Mouse (Mus musculus) neural tube, embryonic 15.5 days (tissue): ENCODE data around the gene Rassf3. TPM values are rescaled to one million over a fixed set of nuclear protein-coding genes. Genes with fewer than 3 reads are reported as not detected.

Experiments
- ATAC-seq: fragments of 200-750 bp; cut with Nextera tagmentation; 2 replicates; pipeline ENCODE4 v1.8.0; 2017; ENCODE audit warnings: mild to moderate bottlenecking, moderate TSS enrichment, moderate library complexity; ENCODE audit not compliant: low FRiP score
- H3K27ac ChIP-seq: fragments of 300-500 bp; sonication (generic); replicated peaks from 2 replicates; pipeline ENCODE4 v1.5.1; 2015; ENCODE audit warnings: mild to moderate bottlenecking, inconsistent platforms
- H3K27me3 ChIP-seq: fragments of 300-500 bp; sonication (generic); replicated peaks from 2 replicates; pipeline ENCODE4 v1.6.1; 2015; ENCODE audit warnings: inconsistent platforms
- H3K36me3 ChIP-seq: fragments of 300-500 bp; sonication (generic); 2 replicates; pipeline ENCODE4 v1.6.1; 2015; ENCODE audit warnings: inconsistent platforms
- H3K4me1 ChIP-seq: fragments of 300-500 bp; sonication (generic); 2 replicates; pipeline ENCODE4 v1.6.1; 2015; ENCODE audit warnings: inconsistent platforms
- H3K4me2 ChIP-seq: fragments of 300-500 bp; sonication (generic); 2 replicates; pipeline ENCODE4 v1.6.1; 2015; ENCODE audit warnings: inconsistent platforms, mild to moderate bottlenecking, moderate library complexity
- H3K4me3 ChIP-seq: fragments of 300-500 bp; sonication (generic); replicated peaks from 2 replicates; pipeline ENCODE4 v1.5.1; 2015; ENCODE audit warnings: mild to moderate bottlenecking, inconsistent platforms
- H3K9ac ChIP-seq: fragments of 300-500 bp; sonication (generic); replicated peaks from 2 replicates; pipeline ENCODE4 v1.6.1; 2015; ENCODE audit warnings: mild to moderate bottlenecking, inconsistent platforms
- H3K9me3 ChIP-seq: fragments of 300-500 bp; sonication (generic); replicated peaks from 2 replicates; pipeline ENCODE4 v1.6.1; 2016; ENCODE audit warnings: inconsistent platforms
- WGBS: fragments of 180-500 bp; shearing (Covaris S2); methylation state at CpG from one replicate; pipeline ENCODE4 v1.1.7; 2015; ENCODE audit warnings: mixed read lengths; 5-methylcytosine and 5-hydroxymethylcytosine counted together
- polyA plus RNA-seq: library from polyadenylated mRNA; unstranded; fragments of >200 nt; fragmentation: Nextera tagmentation; extraction: Ambion mirVana; gene quantifications from 2 replicates; pipeline ENCODE4 v1.2.1, GENCODE M21; 2015

Gene Rassf3
- polyA plus RNA-seq, 1 experiment from 2014 or later: 6.7 TPM

DNA sequence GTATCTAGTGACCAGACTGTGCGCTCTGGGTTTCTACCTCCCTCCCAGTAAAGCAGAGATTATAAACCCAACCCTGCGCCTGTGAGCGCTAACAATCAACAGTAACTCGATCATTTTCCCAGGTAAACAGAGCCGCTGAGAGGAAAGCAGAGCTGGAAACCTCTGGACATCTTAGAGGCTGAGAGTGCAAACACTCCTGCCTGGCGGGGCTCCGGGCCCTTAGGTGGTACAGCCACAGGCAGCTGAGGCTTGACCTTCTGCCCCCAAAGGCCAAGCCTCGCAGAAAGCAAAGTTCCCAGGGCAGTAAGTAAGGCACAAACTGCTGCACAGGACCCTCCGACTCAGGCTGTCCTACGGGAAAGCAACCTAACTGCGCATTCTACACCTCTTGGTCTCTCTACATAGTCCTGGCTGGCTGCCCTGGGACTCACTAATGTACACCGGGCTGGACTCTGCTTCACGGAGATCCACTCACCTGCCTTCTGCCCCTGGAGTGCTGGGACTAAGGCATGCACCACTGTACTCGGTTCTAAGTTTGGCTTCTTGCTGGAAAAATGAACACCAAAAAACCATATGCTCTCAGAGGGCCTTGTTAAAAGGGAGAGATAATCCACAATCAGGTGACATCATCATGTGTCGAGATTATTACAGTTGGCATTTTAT is 41.6 kb downstream of the Rassf3 start:
- no peak for ATAC-seq
- 88% methylated on average over 15 of the region's 15 CpGs for WGBS
- H3K27ac ChIP-seq: no peak overlapping the region
- no peaks in the 10 kb centered on the region for H3K36me3 ChIP-seq
- no peak overlapping the region for H3K4me2 ChIP-seq
- no peak overlapping the region for H3K9ac ChIP-seq
- H3K9me3 ChIP-seq: no peaks in the 10 kb centered on the region
- no peak overlapping the region for H3K4me3 ChIP-seq
- H3K4me1 ChIP-seq: peaks cover 46% of the 10 kb centered on the region
- H3K27me3 ChIP-seq: no peaks in the 10 kb centered on the region

DNA sequence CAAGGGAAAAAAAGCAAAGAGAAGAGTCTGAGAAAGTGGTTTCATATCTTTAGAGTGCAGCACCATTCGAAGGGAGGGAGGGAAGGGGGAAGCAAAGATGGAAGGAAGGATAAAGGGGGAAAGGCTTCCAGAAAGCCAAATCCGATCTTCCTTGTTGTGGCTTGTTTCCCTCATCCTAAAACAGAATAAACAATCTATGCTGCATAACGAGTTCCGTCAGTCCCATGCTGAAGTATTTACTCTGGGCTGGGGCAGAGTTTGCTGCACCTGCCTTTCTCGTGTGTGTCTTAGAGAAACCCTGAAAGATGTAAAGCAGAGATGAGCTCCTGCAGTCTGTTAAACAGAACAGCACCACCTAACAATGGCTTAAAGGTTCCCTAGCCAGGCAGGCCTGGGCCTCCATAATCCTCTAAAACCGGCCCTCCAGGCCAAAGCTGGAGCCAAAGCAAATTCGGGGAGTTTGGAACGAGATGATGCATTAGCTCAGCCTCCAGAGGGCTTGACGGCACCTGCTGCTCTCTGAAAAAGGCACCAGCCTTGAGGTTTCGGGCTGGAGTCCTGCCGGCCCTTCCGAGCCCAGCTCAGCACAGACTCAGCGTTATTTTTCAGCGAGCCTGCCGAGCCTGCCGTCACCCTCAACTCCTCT is 43.4 kb downstream of the Rassf3 start:
- 43% methylated on average over 16 of the region's 16 CpGs for WGBS
- peak overlapping the region; percentile 65 for H3K27ac ChIP-seq

DNA sequence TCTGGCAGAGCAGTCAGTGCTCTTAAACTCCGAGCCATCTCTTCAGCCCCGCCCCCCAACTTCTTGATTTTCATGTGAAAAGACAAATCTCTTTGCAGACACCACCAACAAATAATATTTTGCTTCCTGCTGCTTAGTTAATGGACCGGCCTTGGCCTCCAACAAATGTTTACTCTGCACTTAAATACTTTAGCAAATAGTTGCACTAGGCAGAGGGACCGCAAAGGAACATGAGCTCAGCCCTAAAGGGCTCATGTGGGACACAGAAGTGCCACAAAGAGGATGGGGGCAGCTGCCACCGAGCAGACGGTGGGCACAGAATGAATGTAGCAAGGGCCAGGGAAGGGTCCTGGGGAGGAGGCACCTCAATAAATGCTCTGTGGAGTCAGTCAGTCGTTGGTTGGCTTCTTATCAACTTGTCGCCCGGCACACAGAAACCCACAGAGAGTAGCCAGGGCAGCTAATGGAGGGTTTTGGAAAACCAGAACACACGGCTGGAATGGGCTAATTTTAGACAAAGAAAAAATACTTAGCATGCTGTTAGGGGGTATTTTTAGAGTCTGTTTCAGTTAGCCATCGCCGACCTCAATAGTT is 44.0 kb downstream of the Rassf3 start:
- H3K27ac ChIP-seq: peak overlapping the region; percentile 65
- H3K9ac ChIP-seq: no peak overlapping the region
- no peak for ATAC-seq

More for the DNA sequence above, 43.4 kb downstream of the Rassf3 start:
- Histone ChIP-seq H3K27me3 (no peaks in the 10 kb centered on the region), H3K4me1 (peaks cover 59% of the 10 kb centered on the region), H3K9me3 (no peaks in the 10 kb centered on the region), H3K4me3 (no peak overlapping the region), H3K9ac (no peak overlapping the region), H3K36me3 (no peaks in the 10 kb centered on the region), H3K4me2 (peak overlapping the region; percentile 3; the same call in 1 of the 2 replicates)
- ATAC-seq: no peak

DNA sequence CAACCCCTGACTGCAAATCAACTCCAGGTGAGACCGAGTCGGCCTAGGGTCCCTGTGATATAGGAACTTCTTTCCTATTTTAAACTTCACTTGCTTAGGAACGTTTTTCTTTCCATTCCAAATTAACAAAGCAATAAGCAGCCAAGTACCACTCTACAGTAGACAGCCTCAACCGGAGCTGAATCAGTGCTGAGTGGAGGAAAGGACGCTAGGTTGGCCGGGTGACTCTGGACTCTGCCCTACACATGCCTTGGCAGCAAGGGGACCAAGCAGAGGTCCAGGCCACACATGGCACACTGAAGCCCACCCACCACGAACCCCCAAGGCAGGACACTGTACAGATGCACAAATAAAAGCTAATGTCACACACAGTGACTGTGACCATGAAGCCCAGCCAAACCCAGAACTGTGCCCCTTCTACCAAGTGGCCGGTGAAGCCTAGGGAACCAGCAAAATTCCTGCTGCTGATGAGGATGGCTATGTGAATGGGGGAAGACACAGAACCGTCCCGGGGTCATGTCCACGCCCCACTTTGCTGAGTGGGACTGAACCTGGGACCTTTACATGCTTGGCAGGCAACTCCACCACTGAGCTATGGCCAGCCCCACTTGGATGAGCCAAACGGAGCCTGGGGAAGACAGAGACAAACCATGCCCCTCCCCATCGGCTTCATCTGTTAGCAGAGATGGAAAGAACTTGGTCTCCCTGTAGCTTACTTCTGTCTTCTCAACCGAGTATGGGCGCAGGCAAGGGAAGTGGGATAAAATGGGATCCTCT is 45.2 kb downstream of the Rassf3 start:
- Histone ChIP-seq H3K9ac (no peak overlapping the region), H3K4me3 (no peak overlapping the region), H3K4me1 (peaks cover 60% of the 10 kb centered on the region), H3K27me3 (no peaks in the 10 kb centered on the region), H3K36me3 (no peaks in the 10 kb centered on the region), H3K27ac (peak overlapping the region; percentile 72; the same call in 1 of the 2 replicates), H3K9me3 (no peaks in the 10 kb centered on the region), H3K4me2 (no peak overlapping the region)
- WGBS: 82% methylated on average over 15 of the region's 15 CpGs
- ATAC-seq: no peak

More for the DNA sequence above, 44.0 kb downstream of the Rassf3 start:
- no peaks in the 10 kb centered on the region for H3K9me3 ChIP-seq
- peaks cover 60% of the 10 kb centered on the region for H3K4me1 ChIP-seq
- no peak overlapping the region for H3K4me3 ChIP-seq
- 0 out of 2 replicates have a peak overlapping the region, but pooled peaks have one; percentile 3 for H3K4me2 ChIP-seq
- WGBS: 44% methylated on average over 12 of the region's 12 CpGs
- H3K36me3 ChIP-seq: no peaks in the 10 kb centered on the region
- H3K27me3 ChIP-seq: no peaks in the 10 kb centered on the region

DNA sequence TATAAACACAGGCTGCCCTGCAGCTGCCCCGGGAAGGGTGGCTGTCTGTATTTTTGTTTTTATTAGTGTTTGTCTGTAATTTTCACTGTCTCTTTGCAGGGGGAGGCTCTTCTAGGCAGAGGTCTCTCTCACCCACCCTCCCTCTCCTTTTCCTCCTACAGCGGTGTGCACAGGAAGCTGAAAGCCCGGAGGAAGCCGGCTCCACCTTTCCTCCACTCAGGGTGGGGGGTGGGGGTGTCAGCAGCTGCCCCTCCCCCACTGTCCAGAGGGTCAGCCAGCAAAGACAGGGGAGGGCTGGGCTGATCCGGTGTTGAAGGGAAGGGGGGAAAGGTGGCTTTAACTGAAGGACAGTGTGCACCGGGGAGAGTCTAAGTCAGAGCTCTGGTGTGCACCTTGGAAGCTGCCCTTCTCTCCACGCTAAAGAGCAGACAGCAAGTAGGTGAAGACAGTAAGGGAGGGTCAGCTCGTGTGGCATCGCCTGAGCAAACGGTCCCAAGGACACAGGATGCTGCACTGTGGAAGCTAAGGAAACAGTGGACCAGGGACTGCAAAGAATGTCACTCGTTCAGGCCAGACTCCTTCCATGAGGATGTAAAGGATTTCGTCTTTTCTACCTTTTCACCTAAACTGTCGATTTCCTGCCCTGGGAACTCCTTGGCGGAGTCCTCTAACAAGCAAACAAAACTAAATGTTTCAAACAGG is 46.0 kb downstream of the Rassf3 start:
- Histone ChIP-seq H3K27me3 (no peaks in the 10 kb centered on the region), H3K36me3 (no peaks in the 10 kb centered on the region), H3K9ac (peak overlapping the region; percentile 17; the same call in 1 of the 2 replicates), H3K27ac (peak overlapping the region; percentile 72), H3K4me2 (peak overlapping the region; percentile 33), H3K9me3 (no peaks in the 10 kb centered on the region), H3K4me3 (no peak overlapping the region), H3K4me1 (peaks cover 61% of the 10 kb centered on the region)
- WGBS: 35% methylated on average over 14 of the region's 14 CpGs
- ATAC-seq: no peak

DNA sequence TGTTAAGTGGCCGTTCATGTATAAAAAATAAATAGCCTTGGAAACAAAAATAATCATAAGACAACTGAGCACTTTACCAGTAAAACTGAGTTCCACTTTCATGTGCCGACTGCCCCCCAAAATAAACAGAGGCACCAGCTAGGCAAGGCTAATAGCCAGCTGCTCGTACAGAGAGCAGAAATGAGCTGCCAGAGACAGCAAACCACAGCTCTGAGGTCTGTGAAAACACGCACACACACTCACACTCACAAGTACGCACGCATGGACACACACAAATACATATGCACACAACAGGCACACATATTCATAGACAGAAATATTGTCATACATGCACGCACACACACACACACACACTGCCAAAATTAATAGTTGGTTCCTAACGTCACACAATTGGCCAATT is 46.6 kb downstream of the Rassf3 start:
- Histone ChIP-seq H3K27ac (peak overlapping the region; percentile 72), H3K9me3 (no peaks in the 10 kb centered on the region), H3K4me3 (no peak overlapping the region), H3K36me3 (no peaks in the 10 kb centered on the region), H3K9ac (0 out of 2 replicates have a peak overlapping the region, but pooled peaks have one; percentile 17), H3K27me3 (no peaks in the 10 kb centered on the region), H3K4me2 (peak overlapping the region; percentile 33; the same call in 1 of the 2 replicates), H3K4me1 (peaks cover 61% of the 10 kb centered on the region)
- ATAC-seq: no peak
- 58% methylated on average over 8 of the region's 8 CpGs for WGBS

DNA sequence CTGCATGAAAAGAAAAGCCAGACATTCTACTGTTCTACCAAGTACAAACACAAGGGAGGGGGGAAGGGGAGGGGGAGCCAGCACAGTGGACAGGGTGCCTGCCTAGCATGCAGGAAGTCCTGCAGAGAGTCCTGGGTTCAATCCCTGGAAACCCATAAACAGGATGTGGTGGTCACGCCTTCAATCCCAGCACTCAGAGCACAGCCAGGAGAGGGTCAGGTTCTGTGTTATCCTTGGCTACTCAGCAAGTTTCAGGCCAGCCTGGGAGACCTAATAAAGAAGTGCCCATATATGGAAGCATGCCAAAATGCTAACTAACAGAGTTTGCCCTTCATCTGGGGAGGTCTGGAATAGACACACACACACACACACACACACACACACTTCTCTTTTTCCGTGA is 47.1 kb downstream of the Rassf3 start:
- Histone ChIP-seq H3K27me3 (no peaks in the 10 kb centered on the region), H3K4me3 (no peak overlapping the region), H3K27ac (peak overlapping the region; percentile 72; the same call in 1 of the 2 replicates), H3K9ac (no peak overlapping the region), H3K9me3 (no peaks in the 10 kb centered on the region), H3K4me1 (peaks cover 65% of the 10 kb centered on the region), H3K36me3 (no peaks in the 10 kb centered on the region), H3K4me2 (no peak overlapping the region)
- peak; percentile 26; the same call in 1 of the 2 replicates for ATAC-seq
- 37% methylated on average over 2 of the region's 2 CpGs for WGBS

DNA sequence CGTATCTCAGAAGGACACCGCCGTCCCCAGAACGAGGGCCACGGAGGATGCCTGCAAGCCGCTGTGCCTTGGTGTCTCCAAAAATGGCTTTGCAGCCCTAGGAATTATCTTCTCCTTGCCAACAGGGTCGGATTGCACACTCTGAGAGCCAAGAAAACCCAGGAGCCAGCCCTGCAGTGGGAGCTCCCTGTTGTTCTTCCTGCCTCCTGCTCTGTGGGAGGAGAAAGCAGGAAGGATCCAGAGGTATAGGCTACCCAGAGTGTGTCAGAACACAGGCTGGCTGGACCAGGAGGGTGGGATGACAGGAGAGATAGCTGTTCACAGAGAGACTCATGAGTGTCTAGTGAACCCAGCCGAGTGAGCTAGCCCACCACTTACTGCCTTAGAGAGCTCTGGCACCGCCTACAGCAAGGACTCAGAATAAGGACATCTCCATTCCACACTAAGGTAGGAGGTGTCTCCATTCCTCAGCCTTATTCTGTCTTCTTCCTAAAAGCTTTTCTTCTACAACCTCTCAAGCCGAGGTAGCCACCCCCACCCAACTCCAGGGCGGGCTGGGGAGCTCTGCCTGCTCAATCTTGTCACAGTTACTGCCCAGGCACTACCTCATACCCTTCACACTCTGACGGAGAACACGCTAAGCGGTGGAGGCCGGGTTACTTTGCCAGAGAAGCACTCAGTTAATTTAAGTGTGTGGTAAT is 48.0 kb downstream of the Rassf3 start:
- Histone ChIP-seq H3K4me3 (no peak overlapping the region), H3K9me3 (no peaks in the 10 kb centered on the region), H3K27me3 (no peaks in the 10 kb centered on the region), H3K4me2 (no peak overlapping the region), H3K36me3 (no peaks in the 10 kb centered on the region), H3K4me1 (peaks cover 70% of the 10 kb centered on the region), H3K27ac (peak overlapping the region; percentile 72; the same call in 1 of the 2 replicates), H3K9ac (no peak overlapping the region)
- WGBS: 86% methylated on average over 15 of the region's 15 CpGs
- no peak for ATAC-seq

DNA sequence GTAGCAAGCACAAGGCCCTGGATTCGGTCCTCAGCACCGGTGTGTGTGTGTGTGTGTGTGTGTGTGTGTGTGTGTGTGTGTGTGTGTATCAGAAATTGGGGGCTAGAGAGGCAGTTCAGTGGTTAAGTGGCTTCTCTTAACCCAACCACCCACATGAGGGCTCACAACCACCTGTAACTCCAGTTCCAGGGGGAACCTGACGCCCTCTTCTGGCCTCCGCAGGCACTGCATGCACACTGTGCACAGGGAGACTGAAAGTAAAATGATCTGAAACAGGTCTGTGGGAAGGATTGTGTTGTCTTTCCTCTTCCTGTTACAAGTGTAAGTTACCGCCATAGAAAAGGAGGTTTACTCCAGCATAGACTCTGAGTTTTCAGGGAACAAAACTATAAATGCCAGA is 49.0 kb downstream of the Rassf3 start:
- ATAC-seq: no peak
- no peaks in the 10 kb centered on the region for H3K27me3 ChIP-seq
- no peak overlapping the region for H3K9ac ChIP-seq
- H3K27ac ChIP-seq: peak overlapping the region; percentile 28
- WGBS: 67% methylated on average over 5 of the region's 5 CpGs
- no peak overlapping the region for H3K4me2 ChIP-seq
- H3K4me1 ChIP-seq: peaks cover 63% of the 10 kb centered on the region
- H3K9me3 ChIP-seq: no peaks in the 10 kb centered on the region
- H3K4me3 ChIP-seq: no peak overlapping the region
- H3K36me3 ChIP-seq: no peaks in the 10 kb centered on the region

DNA sequence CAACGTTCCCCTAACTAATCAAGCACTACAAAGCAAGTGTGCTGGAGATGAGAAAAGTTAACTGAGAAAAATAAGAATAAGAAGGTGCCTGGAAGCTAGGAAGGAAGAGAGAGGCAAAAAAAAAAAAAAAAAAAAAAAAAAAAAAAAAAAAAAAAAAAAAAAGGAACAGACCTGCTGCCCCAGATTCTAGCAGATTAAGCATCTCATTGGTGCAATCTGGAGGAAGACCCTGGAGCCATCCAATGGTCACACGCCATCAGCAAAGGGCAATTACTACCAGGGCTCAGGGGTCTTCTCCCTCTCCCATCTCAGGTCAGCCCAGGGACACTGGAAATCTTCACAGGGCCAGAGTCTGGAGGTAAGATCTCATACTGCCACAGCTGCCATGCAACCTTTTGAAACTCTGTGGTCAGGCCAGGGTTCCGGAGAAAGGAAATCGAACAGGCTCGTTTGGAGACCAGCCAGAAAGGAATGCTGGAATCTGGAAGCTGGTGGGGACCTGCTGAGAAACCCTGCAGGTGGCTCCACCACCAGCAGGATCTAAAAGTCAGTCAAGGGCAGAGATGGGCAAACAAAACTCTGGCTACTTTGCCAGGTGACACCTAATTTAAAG is 49.6 kb downstream of the Rassf3 start:
- H3K4me1 ChIP-seq: peaks cover 57% of the 10 kb centered on the region
- no peaks in the 10 kb centered on the region for H3K9me3 ChIP-seq
- no peak overlapping the region for H3K4me2 ChIP-seq
- WGBS: 36% methylated on average over 5 of the region's 5 CpGs
- H3K27me3 ChIP-seq: no peaks in the 10 kb centered on the region
- H3K9ac ChIP-seq: no peak overlapping the region
- no peaks in the 10 kb centered on the region for H3K36me3 ChIP-seq
- ATAC-seq: no peak
- no peak overlapping the region for H3K4me3 ChIP-seq
- H3K27ac ChIP-seq: 0 out of 2 replicates have a peak overlapping the region, but pooled peaks have one; percentile 28
